Mouse (Mus musculus): Measurements from ENCODE around the gene Cntnap2. TPM values are rescaled to one million over a fixed set of nuclear protein-coding genes. Genes with fewer than 3 reads are reported as not detected.
"Not testable (repeated sequence)": the region's sequence is repeated elsewhere in the genome, so short reads cannot be mapped to it uniquely, and the experiment has no call there.

Gene Cntnap2
- total RNA-seq, 2 experiments from 2014 or later: 118 to 122 TPM

DNA sequence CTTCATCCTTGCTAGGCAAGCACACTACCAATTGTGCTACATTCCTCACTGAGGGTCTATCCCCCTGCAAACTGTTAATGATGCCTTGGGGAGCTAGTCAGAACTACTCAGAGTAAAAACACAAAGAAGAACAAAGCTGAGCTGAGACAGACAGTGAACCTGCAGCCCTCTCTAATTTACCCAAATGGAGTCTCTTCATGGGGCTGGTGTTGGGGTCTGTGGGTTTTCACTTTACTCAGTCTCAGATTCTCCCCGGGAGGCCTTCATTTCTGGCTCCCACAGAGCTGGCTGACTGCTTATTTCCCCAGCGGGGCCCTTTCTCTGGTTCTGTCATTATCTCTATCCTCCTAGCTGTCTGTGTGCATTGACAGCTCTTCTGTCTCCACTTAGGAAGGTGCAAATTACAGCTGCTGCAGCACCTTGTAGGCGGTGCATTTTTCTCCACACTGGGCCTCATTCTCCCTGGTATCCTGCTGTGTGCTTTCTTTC lies 2200.5 kb downstream of the Cntnap2 start:
- intact Hi-C loops (cut with DNase I): no loop called here
- DNase-seq (ENCODE audit: low spot score in 2 of 2): no peak

DNA sequence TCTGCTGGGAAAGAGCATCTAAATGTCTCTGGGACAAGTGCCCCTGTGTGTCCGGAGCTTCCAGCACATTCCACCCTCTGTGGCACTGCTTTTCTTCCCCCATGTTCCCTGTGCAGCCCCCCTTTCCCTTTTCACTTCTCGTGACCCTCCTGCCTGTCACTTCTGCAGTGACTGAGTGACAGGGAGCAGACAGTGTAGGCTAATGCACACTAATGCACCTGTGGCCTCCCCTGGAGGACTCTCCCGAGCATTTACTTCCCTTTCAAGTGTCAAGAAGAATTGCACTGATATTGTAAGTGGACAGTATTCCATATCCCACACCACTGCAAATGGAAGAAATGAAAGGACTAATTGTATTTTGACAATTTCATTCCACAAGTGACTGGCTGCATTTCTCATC lies 2208.1 kb downstream of the Cntnap2 start:
- no peak for DNase-seq (ENCODE audit: low spot score in 2 of 2)
- intact Hi-C loops (cut with DNase I): no loop called here

DNA sequence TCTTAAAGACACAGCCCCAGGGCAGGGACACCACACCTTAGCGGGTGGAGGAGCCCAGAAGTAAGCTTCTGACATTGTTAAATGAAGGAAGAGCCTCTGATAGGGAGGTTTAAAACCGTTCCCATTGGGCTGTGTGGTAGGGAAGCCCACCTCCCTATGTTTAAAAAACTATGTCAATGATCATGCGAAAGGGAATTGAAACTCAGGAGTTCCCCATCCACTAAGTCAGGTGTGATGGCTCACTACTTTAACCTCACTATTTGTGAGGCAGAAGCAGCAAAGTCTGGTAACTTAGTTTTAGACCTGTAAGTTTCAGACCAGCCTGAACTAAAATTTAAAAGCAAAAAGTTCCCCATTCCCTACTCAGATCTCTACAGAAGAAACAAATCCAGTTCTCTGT lies 2210.3 kb downstream of the Cntnap2 start:
- intact Hi-C loops (cut with DNase I): no loop called here
- no peak for DNase-seq (ENCODE audit: low spot score in 2 of 2)

DNA sequence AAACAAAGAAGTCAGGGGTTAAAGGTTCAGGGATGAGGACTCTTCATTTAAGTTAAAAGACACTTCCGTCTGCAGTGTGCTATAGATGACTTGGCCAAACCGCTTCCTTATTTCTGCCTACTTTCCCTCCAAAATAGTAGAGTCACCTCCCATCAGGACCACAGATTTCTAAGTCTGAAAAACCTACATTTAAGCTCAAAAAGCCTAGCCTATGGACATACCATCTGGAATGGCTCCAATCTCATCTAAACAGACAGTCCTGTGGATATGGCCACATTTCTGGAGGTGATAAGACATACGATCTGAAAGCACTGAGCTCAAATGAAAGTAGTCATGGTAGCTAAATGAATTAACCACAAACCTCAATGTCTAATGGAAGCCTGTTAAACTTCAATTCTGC lies 2212.4 kb downstream of the Cntnap2 start:
- DNase-seq (ENCODE audit: low spot score in 2 of 2): no peak
- intact Hi-C loops (cut with DNase I): no loop called here

DNA sequence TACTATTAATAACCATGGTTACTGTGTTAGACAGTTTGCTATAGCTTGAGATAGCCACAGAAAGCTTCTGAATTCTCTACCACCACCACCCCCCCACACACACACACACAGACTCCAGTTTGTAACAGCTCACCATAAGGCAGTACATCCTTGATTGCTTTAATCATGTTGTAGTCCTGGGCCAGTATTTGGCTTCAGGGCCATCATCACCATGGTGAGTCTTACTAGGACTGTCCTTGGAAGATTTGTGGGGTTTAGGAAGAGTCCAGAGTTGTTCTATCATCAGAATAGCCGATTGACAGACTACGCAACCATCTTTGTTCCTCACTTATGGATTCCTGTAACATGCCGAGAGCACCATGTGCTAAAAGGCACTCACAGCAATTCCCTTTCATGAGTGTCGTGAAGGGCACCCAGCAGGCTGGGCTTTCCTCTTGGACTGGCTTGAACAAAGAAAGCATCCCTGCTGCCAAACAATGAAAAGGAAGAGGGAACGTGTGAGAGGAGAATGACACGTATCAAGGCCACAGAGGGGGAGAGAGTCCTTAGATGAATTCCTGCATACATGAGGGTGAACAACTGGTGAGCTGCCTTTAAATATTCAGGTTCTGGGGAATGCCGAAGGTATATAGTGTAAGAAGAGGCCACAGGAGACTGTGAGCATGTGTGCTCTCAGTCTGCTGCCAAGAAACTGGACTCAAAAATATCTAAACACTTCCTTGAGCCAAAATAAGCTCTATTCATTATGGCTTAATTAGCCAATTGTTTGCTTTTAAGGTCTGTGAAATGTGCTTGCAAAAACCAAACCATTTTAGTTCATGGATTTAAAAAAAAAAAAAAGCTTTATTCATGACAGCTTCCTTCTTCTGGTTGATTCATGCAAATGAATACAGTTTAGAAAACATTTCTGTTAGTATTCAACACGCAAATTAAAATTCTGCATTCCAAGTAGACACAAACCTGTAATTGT lies 2213.7 kb downstream of the Cntnap2 start:
- intact Hi-C loops (cut with DNase I): no loop called here
- no peak for DNase-seq (ENCODE audit: low spot score in 2 of 2)

DNA sequence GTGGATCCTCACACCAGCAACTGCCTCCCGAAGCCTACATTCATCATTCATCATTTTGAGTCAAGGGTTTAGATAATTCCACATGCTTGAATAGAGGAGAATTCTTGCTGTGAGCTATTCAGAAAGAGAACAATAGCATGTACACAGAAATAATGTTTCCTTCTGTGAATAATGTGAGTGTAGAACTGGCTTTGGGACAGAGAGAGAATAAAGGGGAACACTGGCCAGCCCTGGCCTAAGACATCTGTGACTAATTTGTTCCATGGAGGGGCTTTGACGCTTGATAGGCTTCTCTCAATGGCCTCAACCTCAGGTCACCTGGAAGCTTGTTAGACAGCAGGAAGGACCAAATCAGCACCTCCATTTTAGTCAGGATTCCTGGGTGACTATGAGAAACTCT lies 2215.9 kb downstream of the Cntnap2 start:
- intact Hi-C loops (cut with DNase I): no loop called here
- DNase-seq (ENCODE audit: low spot score in 2 of 2): no peak

DNA sequence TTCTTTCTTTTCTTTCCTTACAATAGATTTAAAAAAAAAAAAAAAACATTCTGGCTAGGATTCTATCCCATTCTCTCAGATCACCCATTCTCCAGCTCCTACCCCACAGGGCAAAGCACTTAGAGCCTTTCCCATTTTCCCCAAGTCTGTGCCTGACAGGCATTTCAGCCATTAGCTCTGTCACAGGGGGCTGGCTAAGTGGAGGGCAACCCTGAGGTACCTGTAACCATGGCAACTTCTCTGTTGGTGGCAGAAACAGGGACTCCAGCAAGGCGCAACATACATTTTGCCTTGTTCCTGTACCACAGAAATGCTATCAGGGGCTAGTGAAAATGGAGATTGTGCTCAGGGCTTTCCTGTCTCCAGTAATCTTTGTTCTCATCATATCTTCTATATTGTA lies 2220.0 kb downstream of the Cntnap2 start:
- intact Hi-C loops (cut with DNase I): no loop called here

DNA sequence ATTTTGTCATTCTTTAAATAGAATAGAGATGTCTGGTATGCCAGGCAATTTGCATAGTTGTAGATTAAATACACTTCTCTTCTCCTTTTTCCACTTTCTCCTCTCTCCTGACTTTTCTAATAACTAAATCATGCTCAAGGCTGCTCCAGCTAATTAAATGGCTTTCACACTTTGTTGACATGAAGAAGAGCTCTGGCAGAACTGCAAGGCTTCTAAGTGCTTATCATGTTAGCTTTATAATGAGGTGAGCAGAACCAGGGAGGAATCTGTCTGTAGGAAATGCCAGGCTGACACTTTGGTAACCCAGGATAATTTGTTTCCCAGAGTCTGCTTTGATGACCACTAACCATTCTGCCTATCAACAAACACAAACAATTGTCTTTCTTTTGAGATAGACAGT lies 2222.4 kb downstream of the Cntnap2 start:
- DNase-seq (ENCODE audit: low spot score in 2 of 2): no peak
- intact Hi-C loops (cut with DNase I): no loop called here

More for the DNA sequence above, 2220.0 kb downstream of the Cntnap2 start:
- no peak for DNase-seq (ENCODE audit: low spot score in 2 of 2)

DNA sequence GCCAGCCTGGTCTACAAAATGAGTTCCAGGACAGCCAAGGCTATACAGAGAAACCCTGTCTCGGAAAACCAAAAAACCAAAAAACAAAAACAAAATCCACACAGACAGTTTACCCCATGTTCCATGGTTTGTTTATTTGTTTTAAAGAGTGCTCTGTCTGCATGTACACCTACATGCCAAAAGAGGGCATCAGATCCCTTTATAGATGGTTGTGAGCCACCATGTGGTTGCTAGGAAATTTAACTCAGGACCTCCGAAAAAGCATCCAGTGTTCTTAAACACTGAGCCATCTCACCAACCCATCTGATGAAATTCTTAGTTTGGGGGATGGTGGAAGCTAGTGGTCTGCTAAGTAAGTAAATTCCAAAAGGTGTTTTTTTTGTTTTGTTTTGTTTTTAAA lies 2225.6 kb downstream of the Cntnap2 start:
- no peak for DNase-seq (ENCODE audit: low spot score in 2 of 2)
- intact Hi-C loops (cut with DNase I): no loop called here

DNA sequence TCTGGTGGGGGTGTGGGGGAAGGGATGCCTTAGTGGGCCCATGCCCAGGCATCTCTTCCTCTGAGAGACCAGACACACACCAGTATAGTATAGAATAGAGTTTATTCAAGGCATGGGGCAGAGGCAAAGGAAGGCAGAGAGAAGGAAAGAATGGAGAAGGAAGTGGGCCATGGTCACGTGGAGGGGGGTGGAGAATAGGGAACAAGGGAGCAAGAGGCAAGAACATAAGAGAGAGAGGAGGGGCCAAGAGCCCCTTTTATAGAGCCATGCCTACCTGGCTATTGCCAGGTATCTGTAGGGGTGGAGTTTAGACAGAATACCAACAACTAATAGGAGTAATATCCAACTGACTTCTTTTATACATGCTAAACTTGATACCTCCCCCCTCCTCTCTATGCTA lies 2226.6 kb downstream of the Cntnap2 start:
- intact Hi-C loops (cut with DNase I): no loop called here
- DNase-seq (ENCODE audit: low spot score in 2 of 2): no peak

DNA sequence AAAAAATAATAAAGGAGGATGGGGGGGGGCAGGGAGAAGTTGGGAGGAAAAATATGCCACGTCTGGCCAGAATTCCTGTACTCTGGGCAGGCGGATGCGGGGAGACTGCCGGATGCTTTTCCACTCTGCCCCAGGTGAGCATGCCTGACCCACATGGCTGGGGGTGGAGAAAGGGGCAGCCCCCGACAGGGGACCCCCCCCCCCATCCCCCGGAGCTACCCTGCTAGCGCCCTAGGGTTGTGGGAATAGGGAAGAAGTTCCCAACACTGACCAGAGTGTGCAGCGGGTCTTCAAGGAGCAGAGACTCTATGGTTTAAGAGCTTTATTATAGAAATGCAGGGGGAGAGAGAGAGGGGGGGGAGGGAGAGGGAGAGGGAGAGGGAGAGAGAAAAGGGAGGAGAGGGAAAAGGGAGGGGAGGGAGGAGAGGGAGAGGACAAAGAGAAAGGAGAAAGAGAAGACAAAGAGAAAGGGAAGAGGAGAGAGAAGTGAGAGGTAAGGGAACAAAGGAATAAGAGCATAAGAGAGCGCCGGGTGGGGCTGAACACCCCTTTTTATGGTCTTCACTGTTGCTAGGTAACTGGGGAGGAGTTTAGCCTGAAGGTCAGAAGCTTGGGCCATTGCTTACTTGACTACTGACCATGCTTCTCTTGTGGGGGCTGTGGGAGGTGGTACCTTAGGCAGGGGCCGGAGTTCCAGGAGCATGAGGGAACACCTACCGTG lies 2227.2 kb downstream of the Cntnap2 start:
- DNase-seq (ENCODE audit: low spot score in 2 of 2); intact Hi-C loops (cut with DNase I): not testable (repeated sequence)

DNA sequence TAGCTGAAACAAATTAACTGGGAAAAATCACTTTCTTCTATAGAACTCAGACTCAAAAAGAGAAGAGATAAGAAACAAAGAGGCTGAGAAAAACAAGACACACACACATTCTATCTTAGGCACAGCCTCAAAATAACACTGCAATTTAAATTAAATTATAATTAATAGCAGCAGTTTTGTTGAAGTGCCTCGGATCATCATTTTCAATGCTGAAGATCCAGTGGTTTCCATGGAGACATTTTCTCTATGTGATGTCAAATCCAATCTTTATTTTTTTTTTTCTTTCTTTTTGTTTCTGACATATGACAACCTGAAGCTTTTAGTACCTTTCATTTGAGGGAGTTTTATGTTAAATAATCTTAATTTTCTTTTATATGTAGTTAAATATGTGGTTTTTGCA lies 2228.6 kb downstream of the Cntnap2 start:
- intact Hi-C loops (cut with DNase I): no loop called here
- no peak for DNase-seq (ENCODE audit: low spot score in 2 of 2)

DNA sequence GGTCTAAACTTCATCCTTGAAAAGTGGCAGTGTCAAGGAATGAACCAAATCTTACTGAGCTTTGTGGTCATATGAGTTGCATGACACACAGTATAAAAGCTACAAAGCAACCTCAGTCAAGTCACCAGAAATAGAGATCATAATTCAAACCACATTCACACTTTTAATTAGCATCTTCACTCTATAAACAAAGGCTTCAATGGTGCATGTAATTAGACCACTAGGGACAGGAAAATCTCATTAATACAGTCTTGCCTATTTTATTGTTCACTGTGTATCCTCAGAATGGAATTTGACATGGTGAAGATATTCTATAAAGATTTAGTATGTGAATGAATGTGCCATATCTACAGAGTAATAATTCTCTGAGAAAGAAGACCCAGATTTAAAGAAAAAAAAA lies 2232.8 kb downstream of the Cntnap2 start:
- DNase-seq (ENCODE audit: low spot score in 2 of 2): no peak
- intact Hi-C loops (cut with DNase I): loop anchor here (5.0 kb wide), 1 partner anchor 100 kb away; no protein-coding TSS in a partner anchor

DNA sequence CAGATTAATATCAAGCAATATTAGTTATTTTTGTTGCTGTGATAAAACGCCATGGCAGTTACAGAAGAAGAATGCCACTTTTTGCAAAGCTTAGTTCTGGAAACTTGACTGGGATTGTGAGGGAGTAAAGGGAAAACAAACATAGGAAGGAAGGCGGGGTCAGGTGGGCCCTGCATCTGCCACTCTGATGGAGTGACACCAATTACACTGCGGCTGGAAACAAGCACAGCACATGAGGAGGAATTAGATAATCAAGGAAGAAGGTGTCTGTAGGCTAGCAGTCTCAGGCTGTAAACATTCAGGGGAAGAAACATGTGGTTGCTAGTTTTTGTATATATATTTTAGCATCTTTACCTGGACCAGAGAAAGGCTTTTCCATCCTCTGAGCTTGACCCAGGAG lies 2233.3 kb downstream of the Cntnap2 start:
- no peak for DNase-seq (ENCODE audit: low spot score in 2 of 2)
- intact Hi-C loops (cut with DNase I): loop anchor here (5.0 kb wide), 1 partner anchor 100 kb away; no protein-coding TSS in a partner anchor

DNA sequence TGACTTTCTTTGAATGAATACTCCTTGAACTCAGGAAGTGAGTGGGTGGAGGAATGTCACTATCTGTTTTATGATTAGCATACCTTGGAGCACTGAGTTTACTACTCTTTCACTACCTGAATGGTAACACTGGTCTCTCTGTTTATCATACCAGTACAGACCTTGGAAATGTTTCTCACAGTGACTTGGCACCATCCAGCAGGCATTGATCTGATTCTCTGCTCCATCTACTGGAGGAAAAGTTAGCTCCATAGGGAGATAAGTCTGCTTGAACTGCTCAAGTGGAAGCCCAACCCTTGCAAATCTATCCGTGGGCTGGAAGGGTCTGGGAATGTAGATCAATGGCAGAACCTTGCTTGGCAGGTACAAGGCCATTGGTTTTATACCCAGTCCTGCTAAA lies 2235.3 kb downstream of the Cntnap2 start:
- no peak for DNase-seq (ENCODE audit: low spot score in 2 of 2)
- intact Hi-C loops (cut with DNase I): loop anchor here (5.0 kb wide), 1 partner anchor 102 kb away; no protein-coding TSS in a partner anchor

DNA sequence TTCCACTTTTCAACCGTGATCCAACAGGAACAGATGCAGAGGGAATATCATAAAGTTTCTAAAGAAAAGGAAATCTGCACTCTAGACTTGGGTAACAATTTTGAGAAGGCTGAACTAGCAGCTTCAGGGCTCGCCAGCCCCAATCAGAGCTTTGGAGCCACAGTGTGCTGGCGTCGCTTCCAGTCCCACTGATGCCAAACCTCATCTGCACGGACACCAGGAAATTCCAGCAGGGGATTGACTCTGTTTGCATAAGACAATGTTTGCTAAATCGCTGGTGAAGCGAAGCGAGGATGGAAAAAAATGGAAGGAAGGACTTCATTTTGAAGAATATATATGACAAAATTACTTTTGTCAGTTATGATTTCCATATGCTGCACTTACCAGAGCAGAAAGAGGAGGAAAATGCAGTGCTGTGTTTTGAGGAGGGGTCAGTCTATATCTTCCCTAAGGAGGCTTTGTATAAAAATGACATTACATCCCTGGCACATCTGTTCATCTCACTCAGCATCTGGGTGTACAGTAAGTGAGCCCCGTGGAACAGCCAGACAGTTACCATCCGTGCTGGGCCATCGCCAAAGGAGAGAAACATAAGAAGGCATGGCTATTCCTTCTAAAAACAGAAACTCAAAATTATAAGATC lies 2245.8 kb downstream of the Cntnap2 start:
- intact Hi-C loops (cut with DNase I): loop anchor here (5.0 kb wide), 1 partner anchor 103 kb away; no protein-coding TSS in a partner anchor
- DNase-seq (ENCODE audit: low spot score in 2 of 2): no peak

DNA sequence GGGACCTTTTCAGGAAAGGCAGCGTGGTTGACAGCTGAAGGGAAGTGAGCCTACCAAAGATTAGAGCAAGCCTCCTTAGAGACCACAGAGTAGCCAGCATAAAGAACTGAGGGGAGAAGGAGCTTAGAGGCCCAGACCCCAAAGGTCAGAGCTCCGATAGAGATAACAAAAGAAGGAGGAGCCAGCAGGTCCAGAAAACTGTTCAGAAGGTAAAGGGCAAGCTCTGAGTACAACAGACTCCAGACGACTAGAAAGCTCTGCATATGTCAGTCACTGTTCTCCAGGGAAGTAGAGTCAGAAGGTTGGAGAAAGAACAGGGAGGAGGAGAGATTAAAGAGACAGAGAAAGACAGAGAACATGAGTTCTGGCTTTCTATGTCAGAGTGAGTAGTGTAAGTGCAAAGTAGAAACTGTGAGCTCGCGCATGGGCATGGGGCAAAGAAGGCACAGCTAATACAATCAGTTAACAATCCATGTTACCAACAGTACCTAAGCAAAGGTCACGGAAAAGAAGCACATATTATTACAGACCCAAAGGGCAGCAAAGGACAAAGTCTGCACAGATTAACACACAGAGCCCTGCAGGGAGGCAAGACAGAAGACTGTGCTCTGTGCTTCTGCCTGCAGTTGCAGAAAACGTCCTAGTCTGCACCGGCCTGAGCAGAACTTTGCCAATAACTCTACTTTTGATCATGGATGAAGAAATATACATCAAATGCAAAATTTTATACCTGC lies 2247.1 kb downstream of the Cntnap2 start:
- intact Hi-C loops (cut with DNase I): loop anchor here (5.0 kb wide), 1 partner anchor 104 kb away; no protein-coding TSS in a partner anchor
- no peak for DNase-seq (ENCODE audit: low spot score in 2 of 2)

DNA sequence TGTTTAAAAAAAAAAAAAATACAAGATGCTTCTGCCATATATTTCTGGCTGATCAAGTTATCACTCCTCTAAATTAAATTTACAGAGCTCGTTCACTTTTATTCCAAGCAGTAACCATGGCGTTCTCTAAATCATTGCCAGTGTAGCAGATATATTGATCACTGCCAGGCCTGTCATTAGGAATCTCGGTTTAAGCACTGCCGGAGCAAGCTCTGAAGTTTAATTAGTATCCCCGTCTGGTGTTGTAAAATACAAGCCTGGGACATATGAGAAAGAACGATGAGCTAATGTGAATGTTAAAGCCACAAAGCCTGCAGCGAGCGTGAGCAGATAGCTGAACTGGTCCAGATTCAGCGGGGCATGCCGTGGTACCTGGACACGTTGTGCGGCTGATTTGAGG lies 2247.8 kb downstream of the Cntnap2 start:
- intact Hi-C loops (cut with DNase I): loop anchor here (5.0 kb wide), 1 partner anchor 105 kb away; no protein-coding TSS in a partner anchor

More for the DNA sequence above, 2247.8 kb downstream of the Cntnap2 start:
- no peak for DNase-seq (ENCODE audit: low spot score in 2 of 2)

All from left cerebral cortex, postnatal 36 days (tissue).